In the genomic region with DNA sequence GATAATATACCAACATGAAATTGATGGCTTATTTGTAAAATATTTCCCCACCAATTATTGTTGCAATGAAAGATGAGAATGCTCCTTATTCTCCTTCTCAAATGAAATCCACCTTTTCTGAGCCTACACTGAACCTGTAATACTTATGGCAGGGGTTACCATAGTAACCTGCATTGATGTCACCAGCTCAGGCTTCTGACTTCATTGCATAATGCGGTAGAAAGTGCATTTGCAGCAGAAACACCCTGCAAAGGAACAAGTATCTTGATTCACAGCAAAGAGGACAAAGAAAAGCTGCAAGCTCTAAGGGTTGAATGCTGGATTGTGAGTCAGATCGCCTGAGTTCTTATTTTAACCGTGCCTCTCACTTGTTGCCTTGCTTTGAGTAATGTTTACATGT, we compare ENCODE assay signal across 15 mouse cellular contexts.
A peak's percentile ranks its signal among the peaks of the same experiment; 100 is the strongest.
DNase-seq lines count a peak whose midpoint lies in the region; ATAC-seq lines count a peak whose summit lies in the region.
"Had no signal": no experiment of that assay in that cellular context is flagged by ENCODE, and none has a peak within 500 bp of the region (broad histone marks: within the 10 kb centered on the region; RNA-seq: fewer than 3 reads in every experiment).

No protein-coding gene starts in this region.

- no peak overlapping the region for H3K27ac ChIP-seq in hindbrain, embryonic 13.5 days
- no peak overlapping the region for H3K27ac ChIP-seq in hindbrain, embryonic 12.5 days
- 0 out of 2 replicates have a peak overlapping the region, but pooled peaks have one; percentile 27 for H3K27ac ChIP-seq in forebrain, embryonic 14.5 days (ENCODE audit: low read depth, low read length)
- H3K27ac ChIP-seq in neural tube, embryonic 14.5 days (ENCODE audit: low read depth, low read length) = no peak overlapping the region
- H3K27ac ChIP-seq: limb, embryonic 15.5 days had no signal

- H3K36me3 ChIP-seq in hindbrain, embryonic 13.5 days = no peaks in the 10 kb centered on the region
- no peaks in the 10 kb centered on the region for H3K36me3 ChIP-seq in hindbrain, embryonic 12.5 days
- no peaks in the 10 kb centered on the region for H3K36me3 ChIP-seq in forebrain, embryonic 14.5 days (ENCODE audit: control insufficient read depth, insufficient read depth, low read length)
- no peaks in the 10 kb centered on the region for H3K36me3 ChIP-seq in neural tube, embryonic 14.5 days (ENCODE audit: control insufficient read depth, insufficient read depth, low read length)
- H3K36me3 ChIP-seq: limb, embryonic 15.5 days had no signal

- peak; percentile 69 for DNase-seq in forebrain, embryonic 14.5 days (ENCODE audit: low spot score)
- DNase-seq in left cerebral cortex, postnatal 25 days (ENCODE audit: low spot score in 2 of 2) = peak; percentile 45 to 76
- no peak for DNase-seq in natural killer cell, adult 2 months (ENCODE audit: low spot score in 2 of 2)
- no peak for DNase-seq in spleen, postnatal 14 days (ENCODE audit: low spot score in 2 of 2)
- DNase-seq: adrenal gland, postnatal 10 days; B cell, adult 2 months; cerebellum, postnatal 10 days; heart, adult 11 months; kidney, postnatal 36 days; thymus, postnatal 25 days had no signal

- intact Hi-C loops in left cerebral cortex, postnatal 25 days (cut with DNase I) = no loop called here

- H3K4me1 ChIP-seq in hindbrain, embryonic 13.5 days (replicated peaks) = no peaks in the 10 kb centered on the region
- H3K4me1 ChIP-seq in hindbrain, embryonic 12.5 days = peaks cover 3% of the 10 kb centered on the region; the same call in 1 of the 2 replicates
- peaks cover 3% of the 10 kb centered on the region for H3K4me1 ChIP-seq in forebrain, embryonic 14.5 days (ENCODE audit: control insufficient read depth, insufficient read depth, low read length)
- H3K4me1 ChIP-seq in neural tube, embryonic 14.5 days (ENCODE audit: control insufficient read depth, insufficient read depth, low read length) = no peaks in the 10 kb centered on the region
- H3K4me1 ChIP-seq: limb, embryonic 15.5 days had no signal

- H3K4me3 ChIP-seq in hindbrain, embryonic 13.5 days = no peak overlapping the region
- no peak overlapping the region for H3K4me3 ChIP-seq in hindbrain, embryonic 12.5 days
- no peak overlapping the region for H3K4me3 ChIP-seq in forebrain, embryonic 14.5 days (ENCODE audit: low read depth, low read length)
- H3K4me3 ChIP-seq in neural tube, embryonic 14.5 days (ENCODE audit: low read depth, low read length) = no peak overlapping the region
- H3K4me3 ChIP-seq: limb, embryonic 15.5 days had no signal

- ATAC-seq in hindbrain, embryonic 13.5 days (ENCODE audit: low FRiP score) = peak; percentile 88
- ATAC-seq in hindbrain, embryonic 12.5 days (ENCODE audit: low FRiP score) = no peak
- ATAC-seq in forebrain, embryonic 14.5 days = peak; percentile 81
- ATAC-seq in neural tube, embryonic 14.5 days (ENCODE audit: low read depth) = peak; percentile 76; the same call in 1 of the 2 replicates
- ATAC-seq in erythroid progenitor cell, adult 5-6 weeks (replicated peaks; ENCODE audit: low FRiP score, poor library complexity, severe bottlenecking) = no peak

- 16% methylated on average over 3 of the region's 3 CpGs for WGBS in hindbrain, embryonic 13.5 days
- 30% methylated on average over 3 of the region's 3 CpGs for WGBS in hindbrain, embryonic 12.5 days
- WGBS in forebrain, embryonic 14.5 days = 3% methylated on average over 3 of the region's 3 CpGs
- 31% methylated on average over 3 of the region's 3 CpGs for WGBS in neural tube, embryonic 14.5 days

- no peak overlapping the region for H3K9ac ChIP-seq in hindbrain, embryonic 13.5 days
- no peak overlapping the region for H3K9ac ChIP-seq in hindbrain, embryonic 12.5 days
- H3K9ac ChIP-seq in forebrain, embryonic 14.5 days (ENCODE audit: low read length) = no peak overlapping the region; the same call in 1 of the 2 replicates
- H3K9ac ChIP-seq in neural tube, embryonic 14.5 days (replicated peaks; ENCODE audit: low read depth, low read length) = no peak overlapping the region
- H3K9ac ChIP-seq: limb, embryonic 15.5 days had no signal

- H3K4me2 ChIP-seq in hindbrain, embryonic 13.5 days = peak overlapping the region; percentile 26; the same call in 1 of the 2 replicates
- H3K4me2 ChIP-seq in hindbrain, embryonic 12.5 days (replicated peaks) = no peak overlapping the region
- 0 out of 2 replicates have a peak overlapping the region, but pooled peaks have one; percentile 10 for H3K4me2 ChIP-seq in forebrain, embryonic 14.5 days (ENCODE audit: low read length)
- H3K4me2 ChIP-seq in neural tube, embryonic 14.5 days (ENCODE audit: low read depth, low read length) = no peak overlapping the region
- H3K4me2 ChIP-seq: limb, embryonic 15.5 days had no signal

- H3K9me3 ChIP-seq in hindbrain, embryonic 13.5 days = no peaks in the 10 kb centered on the region
- H3K9me3 ChIP-seq in hindbrain, embryonic 12.5 days (replicated peaks) = no peaks in the 10 kb centered on the region
- no peaks in the 10 kb centered on the region for H3K9me3 ChIP-seq in forebrain, embryonic 14.5 days (replicated peaks; ENCODE audit: control insufficient read depth, low read length)
- H3K9me3 ChIP-seq in neural tube, embryonic 14.5 days (ENCODE audit: control insufficient read depth, low read length) = no peaks in the 10 kb centered on the region
- H3K9me3 ChIP-seq: limb, embryonic 15.5 days had no signal

- H3K27me3 ChIP-seq in hindbrain, embryonic 13.5 days = no peaks in the 10 kb centered on the region
- H3K27me3 ChIP-seq in hindbrain, embryonic 12.5 days = no peaks in the 10 kb centered on the region
- H3K27me3 ChIP-seq in forebrain, embryonic 14.5 days (replicated peaks; ENCODE audit: control insufficient read depth, insufficient read depth, low read length) = no peaks in the 10 kb centered on the region
- H3K27me3 ChIP-seq in neural tube, embryonic 14.5 days (ENCODE audit: control insufficient read depth, insufficient read depth, low read length) = no peaks in the 10 kb centered on the region
- H3K27me3 ChIP-seq: limb, embryonic 15.5 days had no signal

Comparison
In these comparisons a context has a peak if more than half of its experiments do, and no peak if none do; other contexts are left out.
1. ATAC-seq: peak in hindbrain, embryonic 13.5 days (single experiment), forebrain, embryonic 14.5 days (single experiment) and neural tube, embryonic 14.5 days (single experiment); none in hindbrain, embryonic 12.5 days (single experiment) and erythroid progenitor cell, adult 5-6 weeks (single experiment).
2. H3K4me2 ChIP-seq: peak in hindbrain, embryonic 13.5 days (single experiment) and forebrain, embryonic 14.5 days (single experiment); none in hindbrain, embryonic 12.5 days (single experiment) and neural tube, embryonic 14.5 days (single experiment).
3. DNase-seq: peak in forebrain, embryonic 14.5 days (single experiment) and left cerebral cortex, postnatal 25 days (2 of 2); none in natural killer cell, adult 2 months (0 of 2) and spleen, postnatal 14 days (0 of 2).